Mouse (Mus musculus) B cell, adult 67 days (primary cell): ENCODE measurements around the gene Ccng1. TPM values are rescaled to one million over a fixed set of nuclear protein-coding genes. Genes with fewer than 3 reads are reported as not detected.

Experiments
- total RNA-seq, 2 experiments: library from RNA; stranded (reverse); gene quantifications; 4 replicates each; pipeline ENCODE4 v1.2.4; 2023

Gene Ccng1
- total RNA-seq, result 10 to 100 TPM; 35.3 to 35.7 TPM

GRCm38 (mm10) chr11:40755109-40755627, at the start of gene Ccng1:
TSS of gene Ccng1 (minus strand) at chr11:40755311.

GRCm38 (mm10) chr11:40733339-40734174, 21.6 kb downstream of the Ccng1 start, which contains the start of the genes Hmmr and Nudcd2:
TSS of gene Hmmr (minus strand) at chr11:40733422.
TSS of gene Nudcd2 (plus strand) at chr11:40733667.

Other genes with a start within 250 kb of the Ccng1 start
- gene Mat2b, start 60.1 kb downstream of the Ccng1 start, total RNA-seq, result 100 to 1,000 TPM in 1 of 2 experiments, 10 to 100 TPM in 1; 90.8 to 110 TPM
- 1 to 10 TPM in 1 of 2 experiments, under 1 TPM in 1; 0.83 to 1.1 TPM for gene Hmmr, start 21.9 kb downstream of the Ccng1 start, total RNA-seq
- 10 to 100 TPM; 12.9 to 18.3 TPM for gene Nudcd2, start 21.6 kb downstream of the Ccng1 start, total RNA-seq